Mouse (Mus musculus) gastrocnemius, adult 8-10 months (tissue): ENCODE data around the gene Irf6. TPM values are rescaled to one million over a fixed set of nuclear protein-coding genes. Genes with fewer than 3 reads are reported as not detected.

Source experiments
- DNase-seq, 2 experiments: peaks; one replicate each; pipeline ENCODE4 v3.0.0; 2022; ENCODE audit warnings: low spot score in 2 of 2
- total RNA-seq, 4 experiments: library from RNA; stranded (reverse); gene quantifications; 2 replicates each; pipeline ENCODE4 v1.2.4; 2022

Irf6 gene
- total RNA-seq, 4 experiments from 2014 or later: 0.44 to 1.1 (median 0.63) TPM

DNA sequence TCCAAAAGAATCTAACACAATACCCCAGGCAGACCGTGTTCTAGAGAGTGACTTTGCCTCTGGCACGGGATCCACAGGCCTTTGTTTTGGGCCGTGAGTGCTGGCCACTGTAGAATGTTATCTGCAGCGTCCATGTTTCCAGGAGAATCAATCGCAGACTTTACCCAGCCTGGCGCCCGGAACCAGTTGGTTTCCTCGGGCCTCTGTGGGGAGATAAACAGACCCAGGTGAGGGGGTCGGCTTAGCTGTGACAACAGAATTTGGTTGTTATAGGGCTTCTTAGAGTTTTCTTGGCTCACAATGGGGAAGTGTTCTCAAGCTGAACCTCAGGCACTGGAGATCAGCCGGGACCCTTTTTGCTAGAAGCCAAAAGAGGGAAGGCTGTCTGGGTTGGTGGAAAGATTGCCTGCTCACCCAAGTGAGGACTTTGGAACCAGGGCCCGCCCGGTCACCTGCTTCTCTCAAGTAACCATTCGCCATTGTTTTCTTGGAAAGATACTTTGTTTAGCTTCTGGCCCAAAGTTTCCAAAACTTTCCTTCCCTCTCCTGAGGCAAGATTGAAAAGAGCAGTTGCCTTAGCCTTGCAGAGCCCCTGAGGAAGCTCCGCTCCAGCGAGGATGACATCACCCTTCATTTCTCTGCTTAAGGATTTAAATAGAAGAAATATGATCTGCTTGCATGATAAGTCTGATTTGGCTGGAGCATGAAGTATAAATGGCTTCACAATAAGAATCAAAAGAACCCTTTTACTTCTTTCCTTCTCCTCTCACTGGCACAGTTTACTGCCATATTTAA, 3.6 kb downstream of the Irf6 start:
- no peak for DNase-seq

DNA sequence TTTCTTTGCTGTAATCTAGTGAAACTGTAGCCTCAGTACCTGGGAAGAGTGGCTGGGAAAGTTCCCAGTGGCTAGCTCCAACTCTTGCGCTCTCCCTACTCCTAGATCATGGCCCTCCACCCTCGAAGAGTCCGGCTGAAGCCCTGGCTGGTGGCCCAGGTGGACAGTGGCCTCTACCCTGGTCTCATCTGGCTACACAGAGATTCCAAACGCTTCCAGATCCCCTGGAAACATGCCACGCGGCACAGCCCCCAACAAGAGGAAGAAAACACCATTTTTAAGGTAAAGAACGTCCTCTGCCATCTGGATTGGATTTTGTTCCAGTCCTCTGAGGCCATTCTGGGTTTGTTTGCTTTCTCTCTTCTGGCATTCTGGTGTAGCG, 4.2 kb downstream of the Irf6 start:
- no peak for DNase-seq

DNA sequence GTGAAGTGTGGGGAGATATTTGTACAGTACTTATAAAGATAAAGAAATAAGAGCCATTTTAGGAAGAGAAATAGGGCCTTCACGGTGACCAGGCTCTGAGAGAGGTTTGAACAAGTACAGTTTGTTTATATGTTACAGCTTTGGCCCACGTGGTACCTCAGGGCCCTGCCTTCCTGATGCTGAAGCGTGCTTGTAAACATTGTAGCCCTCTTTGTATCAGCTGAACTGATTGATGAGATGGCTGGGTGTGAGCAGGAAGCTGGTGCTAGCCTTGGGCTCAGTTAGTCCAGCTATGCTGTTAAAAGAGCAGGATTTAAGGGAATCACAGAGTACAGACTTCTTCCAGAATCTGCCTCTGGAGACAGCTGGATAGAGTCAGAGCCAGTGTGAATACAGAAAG, 6.3 kb downstream of the Irf6 start:
- DNase-seq: no peak

DNA sequence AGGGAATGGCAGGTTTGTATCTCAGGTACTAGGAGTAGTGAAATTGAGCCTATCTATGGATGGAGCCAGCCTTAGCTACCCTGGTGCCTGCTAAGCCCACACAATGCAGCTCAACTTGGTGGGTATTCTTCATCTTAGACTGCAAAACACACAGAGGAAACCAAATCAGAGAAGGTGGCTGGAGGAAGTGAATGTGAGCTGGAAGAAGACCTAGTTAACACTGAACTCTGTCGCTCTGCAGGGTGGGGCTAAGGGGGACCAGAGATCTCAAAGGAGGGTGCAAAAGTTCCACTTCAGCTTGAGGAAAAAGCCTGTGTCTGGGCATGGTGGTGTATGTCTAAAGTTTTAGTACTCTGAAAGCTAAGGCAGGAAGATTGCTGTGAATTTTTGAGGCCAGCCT, 6.7 kb downstream of the Irf6 start:
- no peak for DNase-seq

DNA sequence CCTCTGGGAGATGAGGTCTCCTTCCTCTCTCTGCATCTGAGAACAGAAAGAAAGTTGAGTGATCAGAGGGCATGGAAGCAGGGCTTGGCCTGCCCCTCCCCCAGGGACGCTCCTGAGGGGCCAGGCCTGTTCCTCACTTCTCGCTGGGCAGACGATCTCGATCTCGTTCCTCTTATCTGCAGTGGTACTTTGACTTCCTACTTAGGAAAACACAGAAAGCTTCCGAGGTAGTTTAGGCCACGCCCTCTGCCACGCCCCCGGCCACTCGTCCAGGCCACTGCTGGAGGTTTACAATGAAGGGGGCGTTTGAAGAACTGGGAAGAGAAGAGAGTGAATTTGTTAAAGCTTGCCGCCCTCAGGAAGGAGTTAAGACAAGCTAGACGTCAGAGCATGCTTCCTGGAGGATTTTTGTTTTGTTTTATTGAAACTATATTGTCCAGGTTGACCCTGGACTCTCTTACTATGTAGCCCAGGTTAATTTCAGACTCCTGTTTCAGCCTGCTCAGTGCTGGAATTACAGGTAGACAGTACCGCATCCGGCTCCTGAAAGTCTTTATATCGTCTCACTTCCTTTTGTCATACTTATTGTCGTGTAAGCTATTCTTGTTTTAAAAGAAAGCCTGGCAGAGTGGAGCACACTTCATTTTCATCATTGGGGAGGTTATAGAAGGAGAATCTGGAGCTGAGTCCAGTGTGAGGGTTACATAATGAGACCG, 7.6 kb downstream of the Irf6 start:
- no peak for DNase-seq

DNA sequence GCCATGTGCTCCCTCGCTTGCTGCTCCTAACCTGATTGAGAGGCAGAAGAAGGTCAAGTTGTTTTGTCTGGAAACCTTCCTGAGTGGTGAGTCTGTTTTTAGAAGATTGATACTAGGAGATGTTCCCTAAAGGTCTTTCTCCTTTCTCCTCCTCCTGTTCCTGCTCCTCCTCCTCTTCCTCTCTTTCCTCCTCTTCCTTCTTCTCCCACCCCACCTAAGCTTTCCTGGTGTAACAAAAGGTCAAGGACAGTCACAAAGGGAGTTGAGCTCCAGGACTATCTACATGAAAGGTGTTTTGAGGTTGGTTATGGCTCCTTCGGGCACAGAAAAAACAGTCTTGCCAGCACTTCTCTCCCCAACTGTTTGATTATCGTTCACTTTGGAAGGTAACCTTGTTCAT, 14.8 kb downstream of the Irf6 start, which contains the start of gene A130010J15Rik:
Gene A130010J15Rik (plus strand): TSS at position 301 of the 400 bp plus-strand sequence.
- no peak for DNase-seq

DNA sequence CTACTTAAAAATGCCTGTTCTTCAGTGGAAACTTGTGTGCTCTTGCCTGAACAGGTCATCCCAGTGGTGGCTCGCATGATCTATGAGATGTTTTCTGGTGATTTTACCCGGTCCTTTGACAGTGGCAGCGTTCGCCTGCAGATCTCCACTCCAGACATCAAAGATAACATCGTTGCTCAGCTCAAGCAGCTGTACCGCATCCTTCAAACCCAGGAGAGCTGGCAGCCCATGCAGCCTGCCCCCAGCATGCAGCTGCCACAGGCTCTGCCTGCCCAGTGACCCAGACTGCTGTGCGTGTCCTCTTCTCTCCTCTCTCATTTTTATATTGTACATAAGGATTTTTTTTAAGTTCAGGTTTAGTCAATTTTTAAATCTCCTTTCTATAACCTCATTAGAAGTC, 16.3 kb downstream of the Irf6 start:
- no peak for DNase-seq

DNA sequence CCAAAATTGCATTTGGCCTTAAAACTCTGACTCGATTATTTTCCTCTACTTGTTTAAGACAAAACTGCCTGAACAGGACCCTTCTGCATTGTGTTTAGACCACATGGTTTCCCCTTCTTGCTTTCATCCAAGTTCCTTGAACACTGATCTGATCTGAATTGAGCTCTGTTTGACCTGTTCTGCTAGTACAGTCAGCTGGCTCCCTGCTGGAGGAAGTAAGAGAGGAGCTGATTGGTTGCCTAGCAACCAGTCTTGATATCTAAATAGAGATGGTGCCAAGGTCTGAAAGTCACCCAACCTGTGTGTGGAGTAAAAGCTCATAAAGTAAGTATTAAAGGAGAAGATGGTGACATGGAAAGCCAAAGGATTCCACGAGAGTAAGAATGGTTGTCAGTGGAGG, 16.9 kb downstream of the Irf6 start:
- DNase-seq: no peak

DNA sequence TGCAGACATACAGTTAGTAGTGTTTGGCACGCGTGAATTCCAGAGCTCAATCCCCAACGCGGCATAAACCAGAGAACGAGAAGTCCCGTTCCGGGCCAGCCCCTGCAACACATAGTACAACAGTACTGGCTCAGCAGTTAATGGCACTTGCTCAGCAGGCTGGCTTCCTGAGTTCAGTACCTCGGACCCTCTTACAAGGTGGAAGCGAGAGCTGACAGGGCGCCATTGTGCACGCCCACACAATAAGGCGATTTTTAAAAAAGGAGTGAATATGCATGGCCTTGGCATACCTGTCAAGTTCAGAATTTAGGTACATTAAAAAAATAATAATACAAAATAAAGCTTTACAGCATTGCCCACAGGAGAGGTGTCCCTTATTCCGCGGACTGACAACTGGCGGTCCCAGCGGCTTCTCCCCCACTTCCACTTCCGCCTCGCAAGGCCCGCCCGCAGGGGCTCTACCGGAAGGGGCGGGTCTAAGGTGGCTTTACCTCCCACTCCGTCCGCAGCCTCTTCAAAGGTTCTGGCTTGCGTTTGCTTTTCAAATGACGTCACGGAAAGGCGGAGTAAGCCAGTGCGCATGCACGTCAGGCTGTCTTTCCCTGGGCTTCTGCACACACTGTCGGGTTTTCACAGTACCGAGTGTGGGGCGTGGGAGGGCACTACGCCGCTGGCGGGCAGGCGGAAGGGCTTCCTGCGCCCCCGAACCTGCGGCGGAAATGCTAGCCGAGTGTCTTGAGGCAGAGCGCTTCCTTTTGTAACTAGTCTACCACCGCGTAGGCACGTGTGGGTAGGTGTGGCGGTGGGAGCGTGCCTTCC, 20.3 kb downstream of the Irf6 start:
- peak; percentile 89 to 93 for DNase-seq

DNA sequence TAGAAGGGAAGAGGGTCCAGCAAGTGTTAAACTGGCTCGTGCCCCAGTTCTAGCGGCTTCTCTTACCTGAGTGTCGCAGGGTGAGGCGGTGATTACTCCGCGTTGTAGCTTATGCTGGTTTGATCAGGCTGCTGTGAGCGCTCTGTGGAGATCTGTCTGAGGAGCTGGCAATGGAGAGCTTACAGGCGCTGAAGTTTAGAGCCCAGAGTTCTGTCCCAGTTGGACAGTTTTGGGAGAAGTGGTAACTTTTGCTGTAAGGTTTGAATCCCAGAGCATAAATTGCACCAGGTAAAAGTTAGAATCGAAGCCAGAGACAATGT, 20.9 kb downstream of the Irf6 start:
- no peak for DNase-seq

DNA sequence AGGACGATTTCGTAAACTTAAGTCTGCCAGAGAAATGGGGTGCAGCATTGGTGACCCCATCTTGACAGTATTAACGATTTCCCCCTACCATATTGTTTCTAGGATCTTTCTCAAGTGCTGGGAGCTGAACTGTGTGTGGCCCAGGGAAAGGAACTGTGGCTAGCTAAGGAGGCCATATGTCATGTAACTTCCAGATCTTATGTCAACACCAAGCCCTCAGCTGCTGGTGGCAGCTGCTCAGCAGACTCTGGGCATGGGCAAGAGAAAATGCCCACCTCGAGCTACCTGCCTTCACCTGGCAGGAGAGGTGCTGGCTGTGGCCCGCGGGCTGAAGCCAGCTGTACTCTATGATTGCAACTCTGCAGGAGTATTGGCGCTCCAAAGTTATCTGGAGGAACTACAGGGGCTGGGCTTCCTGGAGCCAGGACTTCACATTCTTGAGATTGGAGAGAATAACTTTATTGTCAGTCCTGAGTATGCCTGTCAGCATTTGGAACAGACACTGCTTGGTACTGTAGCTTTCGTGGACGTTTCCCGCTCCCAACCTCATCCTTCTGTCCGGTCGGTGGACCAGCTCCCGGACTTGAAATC, 21.3 kb downstream of the Irf6 start:
- no peak for DNase-seq

DNA sequence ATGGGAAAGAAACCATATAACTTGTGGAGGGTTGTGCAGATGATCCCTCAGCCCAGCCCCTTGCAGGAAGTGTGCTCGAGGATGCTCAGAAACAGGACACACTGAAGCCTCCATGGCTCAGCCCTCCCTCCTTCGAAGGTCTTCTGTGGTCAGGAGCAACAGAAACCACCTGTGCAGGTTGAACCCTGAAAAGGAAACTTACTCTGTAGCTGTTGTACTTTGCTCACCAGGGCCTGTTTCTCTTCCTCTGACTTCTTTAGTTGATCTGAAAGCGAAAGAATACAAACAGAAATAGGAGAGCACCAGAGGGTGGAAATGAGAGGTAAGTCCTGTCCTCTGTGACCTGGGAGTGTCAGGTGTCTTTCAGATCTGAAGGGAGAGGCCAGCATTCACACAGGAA, 28.2 kb downstream of the Irf6 start:
- DNase-seq: no peak

DNA sequence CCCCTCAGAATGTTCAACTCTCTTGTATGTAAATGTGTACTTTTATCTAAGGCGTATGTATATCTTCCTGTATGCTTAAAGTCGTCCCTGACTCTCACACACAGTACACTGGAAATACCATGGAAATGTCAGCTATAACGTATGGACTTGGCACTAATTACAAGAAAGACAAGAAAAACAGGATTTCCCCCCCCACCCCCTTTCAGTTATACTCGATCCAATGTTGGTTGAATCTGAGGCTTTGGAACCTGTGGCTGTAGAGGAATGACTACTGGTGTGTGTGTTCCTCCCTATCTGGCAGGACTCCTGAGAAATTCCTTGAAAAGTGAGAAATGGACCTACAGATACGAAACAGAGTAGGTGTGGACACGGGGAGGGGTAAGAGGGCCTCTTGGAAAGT, 35.3 kb downstream of the Irf6 start:
- no peak for DNase-seq

DNA sequence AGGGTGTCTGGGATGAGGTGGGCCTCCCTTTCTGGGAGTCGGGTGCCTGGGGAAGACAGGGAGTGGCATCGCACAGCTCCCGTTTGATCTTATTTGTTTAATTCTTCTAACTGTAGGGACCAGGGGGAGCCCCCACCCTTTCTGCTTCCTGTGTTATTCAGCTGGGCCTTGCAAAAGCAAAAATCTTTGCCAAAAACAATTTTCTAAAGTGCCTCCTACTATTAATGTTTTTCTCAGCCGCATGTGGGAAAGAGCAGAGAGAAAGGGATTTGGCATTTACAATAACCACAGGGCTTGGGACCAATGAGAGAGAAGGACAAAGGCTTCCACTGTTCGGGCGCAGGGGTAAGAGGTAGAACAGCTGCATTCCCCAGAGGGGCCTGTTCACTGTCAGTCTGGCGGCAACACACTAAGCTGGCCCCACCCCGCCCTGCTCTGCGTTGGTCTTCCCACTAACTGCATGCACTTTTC, 36.3 kb downstream of the Irf6 start:
- peak; percentile 57 to 71 for DNase-seq

DNA sequence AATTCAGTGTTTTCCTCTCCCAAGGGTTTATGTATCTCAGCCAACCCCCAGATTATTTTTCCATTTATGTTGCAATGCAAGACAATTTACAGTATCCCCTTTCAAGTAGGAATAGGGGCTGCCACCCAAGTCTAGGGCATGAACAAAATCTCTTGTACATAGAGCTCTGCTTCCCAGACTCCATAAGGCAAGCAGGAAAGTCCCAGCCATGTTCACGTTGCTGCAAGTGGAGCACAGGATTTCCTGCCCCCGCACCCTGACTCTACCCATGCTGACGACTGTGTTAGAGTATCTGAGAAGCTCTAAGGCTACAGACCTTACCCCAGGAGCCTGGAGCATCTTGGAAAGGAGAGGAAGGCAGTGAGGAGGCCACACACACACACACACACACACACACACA, 36.9 kb downstream of the Irf6 start:
- DNase-seq: no peak

DNA sequence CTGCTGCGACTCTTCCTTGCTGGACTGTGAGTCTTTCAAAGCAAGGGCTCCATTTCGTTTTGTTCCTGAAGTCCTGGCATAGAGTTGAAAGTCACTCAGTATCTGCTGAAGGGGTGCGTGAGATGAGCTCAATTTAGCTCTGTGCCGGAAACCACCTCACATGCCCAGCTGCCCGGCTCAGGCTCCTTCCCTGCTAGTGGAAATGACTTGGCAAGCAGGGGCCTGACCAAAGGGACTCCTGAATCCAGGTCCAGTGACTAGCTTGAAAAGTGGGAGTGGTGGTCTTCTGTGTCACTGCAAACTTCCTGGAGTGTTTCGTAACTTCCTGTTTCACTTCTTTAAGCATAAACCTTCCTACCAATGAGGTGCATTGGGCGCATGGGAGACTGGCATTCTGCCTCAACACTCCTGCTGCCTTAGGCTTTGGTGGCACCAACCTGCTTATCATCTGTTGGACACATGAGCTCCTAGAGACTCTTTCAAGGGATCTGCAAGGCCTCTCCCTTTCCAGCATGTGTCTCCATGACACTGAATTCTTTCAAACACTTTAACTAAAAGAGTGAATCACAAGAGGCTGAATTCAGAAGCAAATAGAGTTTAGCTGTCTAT, 38.9 kb downstream of the Irf6 start:
- no peak for DNase-seq

DNA sequence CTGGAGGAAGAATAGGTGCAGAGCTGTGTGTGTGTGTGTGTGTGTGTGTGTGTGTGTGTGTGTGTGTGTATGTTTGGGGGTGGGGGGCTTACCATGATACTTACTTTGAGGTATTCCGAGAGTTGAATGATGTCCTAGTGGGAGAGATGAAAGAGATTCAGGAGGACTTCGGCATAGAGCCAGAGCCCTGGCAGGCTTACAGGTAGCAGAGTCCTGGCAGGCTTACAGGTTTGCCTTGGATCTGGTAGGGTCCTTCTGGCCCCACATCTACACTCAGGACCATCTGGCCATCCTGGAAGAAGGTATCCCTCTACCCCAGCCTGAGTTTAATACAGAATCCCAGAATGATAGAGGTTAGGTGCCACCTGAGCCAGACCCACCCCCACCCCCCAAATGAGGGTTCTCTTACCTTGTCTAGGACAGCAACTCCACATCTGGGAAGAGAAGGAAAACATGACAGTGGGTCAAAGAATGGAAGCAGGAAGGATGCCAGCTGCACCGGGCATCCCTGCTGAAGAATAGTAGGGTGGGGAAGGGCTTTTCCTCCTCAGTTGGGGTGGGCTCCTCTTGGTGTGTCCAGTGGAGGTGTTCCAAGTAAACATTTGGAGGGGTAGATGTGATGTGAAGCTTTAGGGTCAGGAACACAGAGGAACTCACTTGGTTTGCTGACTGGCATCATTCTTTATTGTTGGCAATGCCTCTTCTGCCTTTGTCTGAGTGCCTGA, 41.7 kb downstream of the Irf6 start:
- no peak for DNase-seq

DNA sequence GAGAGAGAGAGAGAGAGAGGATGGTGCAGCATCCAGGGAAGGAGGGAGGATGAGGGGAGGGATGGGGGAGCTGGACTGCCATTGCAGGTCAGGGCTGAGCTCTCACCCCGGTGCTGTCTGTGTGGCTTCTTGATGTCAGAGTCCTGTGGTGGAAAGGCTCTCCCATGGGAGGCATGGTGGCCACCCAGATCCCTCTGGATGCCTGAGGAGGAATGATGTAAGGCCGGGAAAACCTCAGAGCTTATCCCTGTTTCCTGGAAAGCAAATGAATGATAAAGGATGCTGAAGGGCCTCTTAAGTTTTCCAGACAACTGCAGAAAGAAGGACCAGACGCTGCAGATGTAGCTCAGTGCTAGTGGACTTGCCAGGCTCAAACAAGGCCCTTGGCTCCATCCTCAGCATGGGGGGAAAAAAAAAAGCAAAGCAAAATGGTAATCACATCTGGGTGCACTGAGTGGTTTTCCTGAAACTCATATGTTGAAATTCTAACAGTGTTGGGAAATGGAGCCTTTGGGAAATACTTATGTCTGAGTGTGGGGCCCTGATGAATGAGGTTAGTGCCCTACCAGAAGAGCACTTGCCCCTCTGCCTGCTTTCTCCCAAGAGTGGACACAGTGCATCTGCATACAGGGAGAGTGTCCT, 42.4 kb downstream of the Irf6 start:
- DNase-seq: no peak

DNA sequence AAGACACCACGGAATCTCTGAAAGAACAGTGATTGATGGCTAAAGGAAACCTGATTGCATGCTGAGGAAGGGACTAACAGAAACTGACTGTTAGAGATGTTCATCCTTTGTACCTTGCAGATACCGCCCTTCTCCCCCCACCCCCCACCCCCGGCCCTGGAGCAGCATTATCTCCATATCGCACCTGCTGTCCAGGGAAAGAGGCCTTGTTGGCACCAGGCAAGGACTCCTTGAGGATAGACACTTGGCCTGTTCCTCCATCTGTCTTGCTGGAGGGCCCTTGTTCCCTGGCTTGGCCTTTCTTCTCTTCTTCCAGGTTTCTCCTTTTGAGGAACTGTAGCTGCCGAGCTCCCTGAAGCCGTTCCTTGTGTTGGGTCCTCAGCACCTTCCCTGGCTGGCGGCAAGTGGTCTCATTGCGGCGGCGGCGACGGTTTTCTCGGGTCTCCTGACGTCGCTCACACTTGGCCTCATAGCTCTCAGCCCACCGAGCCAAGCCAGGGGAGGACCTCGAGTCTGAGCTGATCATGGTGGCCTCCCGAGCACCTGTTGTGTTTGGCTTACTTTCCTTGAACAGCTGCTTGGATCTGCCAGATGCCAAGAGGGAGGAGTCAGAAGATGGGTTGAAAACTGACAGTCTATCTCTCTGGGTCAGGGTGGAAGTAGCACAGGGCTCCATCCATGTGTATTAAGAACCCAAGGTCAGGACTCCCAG, 44.7 kb downstream of the Irf6 start:
- DNase-seq: peak; percentile 18 to 41

DNA sequence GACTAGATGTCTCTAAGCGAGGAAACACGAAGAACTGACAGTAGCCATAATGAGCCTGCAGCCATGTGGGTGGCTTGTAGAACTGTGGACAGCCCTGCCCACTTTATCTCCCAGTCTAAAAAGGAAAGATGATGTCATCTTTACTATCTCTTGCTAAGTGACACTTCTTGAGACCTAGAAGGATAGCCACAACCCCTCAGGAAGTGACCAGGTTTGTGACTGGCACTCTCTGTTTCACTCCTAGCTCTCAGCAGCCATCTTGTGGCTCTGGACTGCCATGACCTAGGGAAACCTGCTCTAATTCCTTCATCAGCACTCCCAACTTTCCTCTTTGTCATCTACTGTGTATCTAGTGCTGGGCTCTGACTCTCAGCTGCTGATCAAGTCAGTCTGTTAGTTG, 45.4 kb downstream of the Irf6 start:
- no peak for DNase-seq
